Mouse (Mus musculus) urinary bladder, postnatal 14 days (tissue): ENCODE measurements at regions not wholly inside any gene's neighbourhood (a gene's known extent, or its start where the extent isn't known, plus 50 kb on each side); places are given as distances from the start of the nearest gene placed in this dataset.

Experiments used
- DNase-seq: peaks from one replicate; pipeline ENCODE4 v3.0.0; 2021; ENCODE audit warnings: low spot score

DNA sequence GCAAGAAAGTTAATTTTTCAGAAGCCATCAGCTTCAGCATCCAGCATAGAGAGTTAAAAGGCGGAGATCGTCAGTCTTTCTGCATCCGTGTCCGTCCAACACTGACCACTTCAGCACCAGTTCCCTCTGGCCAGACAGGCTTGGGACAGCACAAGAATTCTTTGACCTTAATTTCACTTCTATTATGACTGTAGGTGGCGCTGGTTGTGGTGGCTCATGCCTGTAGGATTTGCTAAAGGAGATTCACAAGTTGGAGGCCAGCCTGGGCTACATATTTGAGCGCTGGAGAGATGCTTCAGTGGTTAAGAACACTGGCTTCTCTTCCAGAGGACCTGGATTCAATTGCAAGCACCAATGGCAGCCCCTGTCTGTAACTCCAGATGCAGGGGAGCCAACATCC is 66.0 kb downstream of the Amer2 start:
- DNase-seq, result no peak

DNA sequence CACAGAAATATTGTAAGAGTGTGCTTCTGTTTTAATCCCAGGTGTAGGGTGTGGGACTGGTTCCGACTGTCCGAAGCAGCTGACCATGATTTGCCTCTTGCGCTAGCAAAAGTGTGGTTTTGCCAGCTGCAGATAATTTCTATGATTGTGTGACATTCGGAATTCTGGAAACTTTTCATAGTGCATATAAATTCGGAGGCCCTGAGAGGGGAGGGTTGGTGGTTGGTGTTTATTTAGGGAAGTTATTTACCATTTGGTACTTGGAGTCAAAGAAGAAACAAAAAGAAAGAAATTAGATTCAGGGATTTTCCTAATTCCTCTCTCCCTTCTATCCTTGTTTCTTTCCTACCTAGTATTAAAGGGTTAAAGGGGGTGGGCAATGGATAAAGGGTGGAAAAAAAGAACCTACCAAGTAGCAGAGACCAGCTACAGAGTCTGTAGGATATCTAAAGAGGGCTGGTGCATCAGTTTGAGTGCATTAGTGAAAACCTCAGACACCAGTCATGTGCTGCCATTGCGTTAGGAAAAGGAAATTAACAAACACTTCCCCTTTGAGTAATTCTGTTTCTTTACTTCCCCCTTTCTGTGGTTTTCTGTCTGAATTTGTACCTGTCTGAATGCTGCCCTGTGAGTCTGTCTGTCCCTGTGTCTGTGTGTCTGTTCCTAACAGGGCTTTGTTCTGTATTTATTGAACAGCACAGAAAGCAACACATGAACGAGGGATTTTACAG is 70.9 kb downstream of the Amer2 start:
- no peak for DNase-seq

DNA sequence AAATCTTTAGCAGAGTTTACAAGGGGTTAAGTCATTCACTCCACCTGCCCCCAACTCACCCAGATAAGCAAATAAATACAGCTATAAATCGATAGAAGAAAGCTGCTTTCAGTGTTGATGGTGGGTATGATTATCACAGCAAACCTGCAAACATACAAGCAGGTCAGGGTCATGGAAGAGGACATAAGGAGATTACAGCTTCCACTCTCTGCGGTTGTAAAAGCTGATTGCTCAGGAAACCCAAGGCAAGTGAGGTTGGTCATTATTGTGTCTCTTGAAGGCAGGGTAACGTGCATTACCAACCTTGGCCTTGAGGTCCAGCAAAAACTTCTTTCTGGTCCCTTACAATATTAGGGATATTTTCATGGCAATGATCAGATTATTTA is 71.5 kb downstream of the Amer2 start:
- DNase-seq, result no peak

DNA sequence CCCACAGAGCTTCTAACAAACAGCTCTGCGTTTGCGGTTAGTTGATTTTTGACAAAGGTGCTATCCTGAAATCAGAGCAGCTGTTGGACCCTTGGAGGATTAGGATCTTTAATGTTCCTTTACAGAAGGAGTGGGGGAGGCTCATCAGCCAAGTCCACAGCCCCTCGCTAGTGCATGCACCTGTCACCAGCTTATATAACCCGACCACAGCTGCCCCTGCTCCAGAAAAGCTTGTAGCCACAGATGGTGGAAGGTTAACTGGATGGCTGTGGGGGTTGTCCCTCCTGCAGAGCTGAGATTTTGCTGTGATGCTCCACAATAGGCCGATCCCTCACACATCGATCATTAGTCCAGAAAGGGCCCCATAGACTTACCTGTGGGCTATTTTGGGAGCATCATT is 73.0 kb downstream of the Amer2 start:
- no peak for DNase-seq

- DNase-seq, result no peak
Observed at GRCm38 (mm10) chr14:60451216-60451615, 78.2 kb downstream of the Amer2 start.

DNA sequence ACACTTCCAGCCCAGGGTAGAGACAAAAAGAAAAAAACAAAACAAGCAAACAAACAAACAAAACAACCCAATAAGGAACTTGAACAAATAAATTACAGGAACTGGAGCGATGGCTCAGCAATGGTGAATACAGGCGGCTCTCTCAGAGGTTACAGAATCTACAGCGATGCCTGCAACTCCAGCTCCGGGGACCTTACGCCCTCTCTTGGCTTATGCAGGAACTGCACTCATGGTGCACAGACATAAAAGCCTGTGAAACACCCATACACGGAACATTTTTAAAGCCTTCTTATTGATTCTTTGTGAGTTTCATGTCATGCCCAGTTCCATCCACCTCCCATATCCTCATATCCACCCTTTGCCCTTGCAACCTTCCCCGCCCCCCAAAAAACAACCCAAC is 78.6 kb downstream of the Amer2 start:
- no peak for DNase-seq

DNA sequence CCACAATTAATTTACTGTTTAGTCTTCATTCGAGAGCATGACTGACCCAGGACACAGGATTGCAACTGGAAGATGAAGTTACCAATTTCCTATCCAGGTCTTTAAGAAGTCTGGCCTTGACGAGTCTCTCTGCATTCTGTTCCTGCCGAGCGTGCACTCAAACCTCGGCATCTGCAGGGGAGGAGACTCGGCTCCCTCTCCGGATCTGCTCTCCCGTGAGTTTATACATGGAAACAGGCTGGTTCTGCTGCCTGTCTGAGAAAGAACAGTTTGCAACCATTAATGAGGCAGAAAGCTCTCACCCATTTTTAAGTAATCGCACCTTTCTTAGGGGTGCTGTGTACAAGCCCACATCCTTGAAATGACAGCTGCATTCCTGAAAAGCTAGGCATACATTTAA is 83.7 kb downstream of the Amer2 start:
- DNase-seq, result no peak

DNA sequence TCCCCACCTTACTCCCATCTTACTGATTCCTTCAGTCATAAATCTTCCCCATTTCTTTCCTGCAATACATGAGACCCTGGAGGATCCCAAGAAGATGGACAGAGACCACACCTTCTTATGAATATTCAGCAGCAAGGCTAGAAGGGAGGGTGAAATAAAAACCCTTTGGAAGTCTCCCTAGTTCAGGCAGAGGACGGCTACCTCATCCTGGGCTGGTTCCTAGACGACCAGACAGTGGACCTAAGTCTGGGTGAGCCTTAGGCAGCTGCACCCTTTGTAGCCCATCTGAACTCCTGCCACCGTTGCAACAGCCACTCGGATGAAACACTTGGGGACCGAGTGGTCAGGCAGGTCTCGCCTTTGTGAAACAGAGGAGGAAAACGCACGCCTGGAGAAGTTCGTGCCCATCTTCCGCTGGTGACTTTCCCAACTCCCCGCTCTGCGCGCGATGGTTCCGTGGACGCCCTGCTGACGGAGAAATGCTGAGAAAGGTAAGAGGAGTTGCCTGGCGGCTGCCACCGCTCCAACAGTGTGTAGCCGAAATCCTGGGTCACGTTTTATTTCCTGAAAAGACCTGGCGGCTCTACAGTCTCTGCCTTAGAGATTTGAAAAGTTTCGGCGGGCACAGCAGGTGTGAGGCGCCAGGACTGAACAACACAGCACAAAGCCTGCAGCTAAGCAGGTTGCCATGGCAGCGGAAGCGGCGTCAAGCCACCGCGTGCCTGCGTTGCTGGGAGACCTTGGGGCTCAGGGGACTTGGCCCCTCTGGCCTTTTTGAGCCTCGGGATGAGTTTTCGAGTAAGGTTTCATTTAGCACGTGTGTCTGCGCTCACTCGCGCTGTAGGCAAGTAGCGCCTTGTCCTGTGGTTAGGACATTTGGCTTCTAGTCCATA is 112.2 kb downstream of the Amer2 start:
- DNase-seq, result peak; percentile 43

DNA sequence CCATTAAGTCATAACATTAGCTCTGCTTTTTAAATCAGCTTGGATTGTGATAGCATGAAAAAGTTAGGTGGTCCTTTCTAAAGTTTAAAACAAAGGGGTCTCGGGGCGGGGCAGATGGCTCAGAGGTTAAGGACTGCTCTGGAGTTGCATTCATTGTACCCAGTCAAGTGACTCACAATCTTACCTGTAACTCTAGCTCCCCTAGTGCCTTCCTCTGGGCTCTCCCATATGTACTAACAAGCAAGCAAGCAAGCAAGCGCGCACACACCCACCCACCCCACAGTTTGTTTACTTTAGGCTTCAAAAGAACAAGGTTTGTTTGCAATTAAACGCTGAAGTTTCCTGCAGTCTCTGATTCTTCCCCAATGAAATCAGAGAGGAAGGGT is 112.8 kb downstream of the Amer2 start:
- DNase-seq, result peak; percentile 34

DNA sequence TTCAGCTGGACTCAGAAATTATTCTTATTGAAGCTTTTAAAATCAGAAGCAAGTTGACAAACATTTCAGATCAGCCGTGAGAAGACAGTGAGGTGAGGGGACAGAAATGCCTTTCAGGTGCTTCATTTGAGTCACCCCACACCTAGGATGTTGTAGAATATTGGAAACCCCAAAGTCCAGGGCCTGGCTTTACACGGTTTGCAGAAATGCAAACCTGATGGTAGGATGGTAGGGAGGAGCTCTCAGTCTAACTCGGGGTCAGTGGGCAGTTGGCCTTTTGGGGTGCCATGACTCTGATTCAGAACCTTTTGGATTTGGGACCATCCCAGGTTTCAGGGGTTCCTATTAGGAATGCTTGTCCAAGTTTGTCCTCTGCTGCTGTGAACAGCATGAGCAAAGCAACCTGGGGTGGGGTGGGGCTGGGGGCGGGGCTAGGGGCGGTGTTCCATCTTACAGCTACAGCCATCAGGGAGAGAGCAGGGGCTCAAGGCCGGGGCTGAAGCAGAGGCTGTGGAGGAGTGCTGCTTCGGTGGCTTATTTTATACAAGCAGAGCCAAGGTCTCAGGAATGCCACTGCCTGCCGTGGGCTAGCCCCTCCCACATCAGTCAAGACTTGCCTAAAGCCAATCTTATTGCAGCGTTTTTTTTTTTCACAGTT is 113.3 kb downstream of the Amer2 start:
- no peak for DNase-seq

- DNase-seq, result no peak
Observed at GRCm38 (mm10) chr14:60489111-60489510, 116.1 kb downstream of the Amer2 start.

GRCm38 (mm10) chr14:60490886-60491285 is 117.8 kb downstream of the Amer2 start:
- DNase-seq, result no peak

DNA sequence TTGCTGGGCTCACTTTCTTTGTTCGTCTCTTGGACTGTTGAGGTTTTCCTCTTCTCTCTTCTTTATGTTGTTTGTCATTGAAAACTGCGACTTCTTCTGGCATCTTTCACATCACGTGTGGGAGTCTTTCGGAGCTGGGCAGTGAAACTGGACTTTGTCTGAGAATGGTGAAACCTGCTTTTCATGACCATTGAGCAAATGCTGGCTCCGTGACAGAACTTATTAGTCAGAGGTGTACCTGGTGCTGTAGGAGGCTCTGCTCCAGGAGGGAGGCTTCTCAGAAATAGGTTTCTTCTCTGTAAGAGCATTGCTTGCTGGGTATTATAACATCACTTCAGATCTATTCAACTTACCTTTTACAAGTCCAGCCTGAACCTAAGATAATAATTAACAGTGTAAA is 122.4 kb downstream of the Amer2 start:
- DNase-seq, result peak; percentile 25

- DNase-seq, result no peak
Observed at GRCm38 (mm10) chr14:60502552-60502951, 129.5 kb downstream of the Amer2 start.

GRCm38 (mm10) chr14:60505066-60505465 is 128.7 kb upstream of the Spata13 start:
- no peak for DNase-seq

DNA sequence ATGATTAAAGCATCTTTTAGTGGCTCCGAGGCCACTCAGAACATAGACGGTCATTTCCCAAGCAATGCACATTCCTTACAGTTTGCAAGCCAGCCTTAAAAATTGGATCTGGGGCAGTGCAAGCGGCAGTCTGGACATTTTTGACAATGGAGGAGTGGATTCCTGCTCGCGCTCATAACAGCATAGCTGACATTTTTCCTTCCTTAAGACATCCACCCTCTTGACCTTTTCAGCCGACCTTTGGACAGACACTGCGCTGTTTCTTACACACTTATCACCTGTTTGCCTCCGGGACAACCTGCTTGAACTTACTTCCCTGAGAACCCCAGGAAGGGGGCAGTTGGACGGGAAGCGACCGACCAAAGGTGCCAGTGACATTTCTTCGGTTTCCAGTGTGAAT is 127.5 kb upstream of the Spata13 start:
- DNase-seq, result no peak

DNA sequence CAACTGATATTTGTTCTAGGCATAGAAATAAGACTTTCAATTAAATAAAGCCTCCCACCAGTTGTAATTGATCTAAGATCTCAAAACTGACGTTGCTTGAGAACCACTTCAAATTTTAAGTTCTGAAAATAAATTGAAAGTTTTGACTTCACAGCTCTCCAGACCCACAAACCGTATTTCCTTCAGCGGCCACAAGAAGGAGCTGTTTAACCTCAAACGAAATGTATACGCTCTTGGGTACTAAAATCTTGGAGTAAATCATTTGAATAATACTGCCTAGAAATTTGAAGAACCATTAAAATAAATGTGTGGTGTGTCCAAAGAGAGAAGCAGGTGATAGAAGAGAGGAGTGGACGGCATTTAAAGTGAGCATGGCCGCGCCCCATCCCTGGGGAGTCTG is 120.2 kb upstream of the Spata13 start:
- peak; percentile 40 for DNase-seq

DNA sequence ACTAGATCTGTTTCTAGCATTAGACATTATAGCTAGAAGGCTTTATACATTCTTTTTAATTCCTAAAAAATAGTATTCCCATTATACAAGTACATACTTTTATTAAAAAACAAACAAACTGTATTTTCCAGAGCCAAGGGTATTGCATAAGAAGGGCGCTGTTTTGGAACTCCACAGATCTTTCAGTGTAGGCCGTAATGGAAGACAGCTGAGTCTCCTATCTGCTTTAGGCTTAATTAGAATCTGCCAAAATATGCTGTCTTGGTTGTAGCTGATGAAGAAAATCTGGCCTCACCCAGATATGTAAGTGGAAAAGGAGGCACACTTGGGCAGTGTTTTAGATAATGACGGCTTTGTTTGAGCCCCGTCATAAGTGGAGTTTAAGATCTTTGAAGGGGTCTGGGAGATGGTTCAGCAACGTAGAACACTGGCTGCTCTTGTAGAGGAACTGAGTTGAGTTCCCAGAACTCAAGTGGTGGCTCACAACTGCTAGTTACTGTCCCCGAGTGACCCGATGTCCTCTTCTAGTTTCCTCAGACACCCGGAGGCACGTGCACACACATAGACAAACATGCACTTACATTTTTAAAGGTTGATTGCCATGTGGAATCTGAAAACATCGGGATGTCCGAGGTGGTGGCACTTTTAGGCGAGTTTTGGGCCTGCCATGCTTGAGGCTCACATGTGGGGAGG is 118.6 kb upstream of the Spata13 start:
- no peak for DNase-seq

- DNase-seq, result no peak
Observed at GRCm38 (mm10) chr14:60517891-60518290, 115.9 kb upstream of the Spata13 start.

DNA sequence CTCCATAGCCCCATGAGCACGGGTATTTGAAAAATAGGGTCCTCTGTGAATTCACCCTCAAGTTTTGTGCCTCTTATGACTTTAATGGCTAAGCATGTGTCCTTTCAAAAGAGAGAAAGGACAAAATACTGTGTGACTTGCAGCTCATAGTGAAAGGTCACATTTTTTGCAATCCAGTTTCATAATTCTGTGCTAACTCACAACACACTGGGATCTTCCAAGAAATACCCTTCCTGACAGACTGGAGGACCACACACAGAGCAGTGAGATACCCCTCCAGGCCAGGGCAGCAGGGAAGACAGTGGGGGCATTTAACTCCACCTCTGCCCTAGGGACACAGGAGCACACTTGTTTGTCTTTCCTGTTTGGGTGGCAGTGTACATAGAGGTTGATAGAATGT is 110.8 kb upstream of the Spata13 start:
- DNase-seq, result no peak

DNA sequence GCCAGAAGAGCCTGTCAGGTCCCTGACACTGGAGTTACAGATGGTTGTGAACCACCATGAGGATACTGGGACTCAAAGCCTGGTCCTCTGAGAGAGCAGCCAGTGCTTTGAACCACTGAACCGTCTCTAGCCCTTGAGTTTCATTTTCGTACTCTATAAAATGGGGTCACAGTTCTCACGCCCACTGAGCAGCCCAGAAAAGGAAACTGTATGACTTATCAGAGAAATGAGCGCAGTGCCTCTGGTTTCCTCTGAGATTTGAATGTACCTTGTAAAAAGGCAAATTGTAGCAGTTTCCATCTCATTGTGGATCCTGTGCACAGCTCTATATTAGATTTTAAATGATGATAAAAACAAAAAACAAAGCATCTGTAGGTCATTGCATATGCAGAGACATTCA is 108.9 kb upstream of the Spata13 start:
- DNase-seq, result no peak

- DNase-seq, result peak; percentile 79
Observed at GRCm38 (mm10) chr14:60525284-60525962, 108.4 kb upstream of the Spata13 start.
